Mouse (Mus musculus): ENCODE measurements around the gene Fra10ac1.

Fra10ac1 gene

GRCm38 (mm10) chr19:38223905-38224684 is at the start of gene Fra10ac1:
Gene Fra10ac1 (minus strand): TSS chr19:38224156.
- DNase-seq (ENCODE audit: low read depth), result peak; percentile 46

- no peak for DNase-seq (ENCODE audit: low read depth)
Measured at GRCm38 (mm10) chr19:38271071-38271470, 47.1 kb upstream of the Fra10ac1 start.

- no peak for DNase-seq (ENCODE audit: low read depth)
Measured at GRCm38 (mm10) chr19:38267469-38267868, 43.5 kb upstream of the Fra10ac1 start.

- DNase-seq (ENCODE audit: low read depth), result no peak
Measured at GRCm38 (mm10) chr19:38265767-38266166, 41.8 kb upstream of the Fra10ac1 start.

- DNase-seq (ENCODE audit: low read depth), result no peak
Measured at GRCm38 (mm10) chr19:38264505-38265500, 40.8 kb upstream of the Fra10ac1 start, which contains the start of gene Lgi1. Gene Lgi1 (plus strand): TSS chr19:38264536.

GRCm38 (mm10) chr19:38263829-38264504 is 40.0 kb upstream of the Fra10ac1 start:
- DNase-seq (ENCODE audit: low read depth), result no peak

- DNase-seq (ENCODE audit: low read depth), result no peak
Measured at GRCm38 (mm10) chr19:38261351-38261750, 37.4 kb upstream of the Fra10ac1 start.

GRCm38 (mm10) chr19:38260346-38260745 is 36.4 kb upstream of the Fra10ac1 start:
- no peak for DNase-seq (ENCODE audit: low read depth)

- DNase-seq (ENCODE audit: low read depth), result no peak
Measured at GRCm38 (mm10) chr19:38259436-38259835, 35.5 kb upstream of the Fra10ac1 start.

- no peak for DNase-seq (ENCODE audit: low read depth)
Measured at GRCm38 (mm10) chr19:38258651-38259065, 34.7 kb upstream of the Fra10ac1 start.

GRCm38 (mm10) chr19:38253796-38254195 is 29.8 kb upstream of the Fra10ac1 start:
- DNase-seq (ENCODE audit: low read depth), result peak; percentile 3

- no peak for DNase-seq (ENCODE audit: low read depth)
Measured at GRCm38 (mm10) chr19:38249627-38250026, 25.7 kb upstream of the Fra10ac1 start.

- DNase-seq (ENCODE audit: low read depth), result no peak
Measured at GRCm38 (mm10) chr19:38246177-38246622, 22.2 kb upstream of the Fra10ac1 start.

GRCm38 (mm10) chr19:38245361-38246176 is 21.6 kb upstream of the Fra10ac1 start:
- no peak for DNase-seq (ENCODE audit: low read depth)

- no peak for DNase-seq (ENCODE audit: low read depth)
Measured at GRCm38 (mm10) chr19:38244748-38245147, 20.8 kb upstream of the Fra10ac1 start.

GRCm38 (mm10) chr19:38242314-38242852 is 18.4 kb upstream of the Fra10ac1 start:
- DNase-seq (ENCODE audit: low read depth), result no peak

GRCm38 (mm10) chr19:38238213-38238951 is 14.4 kb upstream of the Fra10ac1 start:
- DNase-seq (ENCODE audit: low read depth), result no peak

GRCm38 (mm10) chr19:38237834-38238212 is 13.9 kb upstream of the Fra10ac1 start:
- DNase-seq (ENCODE audit: low read depth), result no peak

GRCm38 (mm10) chr19:38236526-38236925 is 12.6 kb upstream of the Fra10ac1 start:
- DNase-seq (ENCODE audit: low read depth), result no peak

GRCm38 (mm10) chr19:38232516-38232915 is 8.6 kb upstream of the Fra10ac1 start:
- no peak for DNase-seq (ENCODE audit: low read depth)

All from fibroblast of lung, adult 2 months (primary cell).